Mouse (Mus musculus): ENCODE data around the gene Mprip. TPM values are rescaled to one million over a fixed set of nuclear protein-coding genes. Genes with fewer than 3 reads are reported as not detected.

Gene Mprip
- polyA plus RNA-seq, 1 experiment from 2014 or later, result 80.4 TPM

GRCm38 (mm10) chr11:59793390-59793789 lies 132.3 kb downstream of the Mprip start:
- ATAC-seq (ENCODE audit: low read depth), result no peak
- H3K27me3 ChIP-seq (replicated peaks; ENCODE audit: control insufficient read depth, insufficient read depth, low read length), result no peaks in the 10 kb centered on the region
- H3K9me3 ChIP-seq (ENCODE audit: control insufficient read depth, low read length), result no peaks in the 10 kb centered on the region
- no peak overlapping the region for H3K9ac ChIP-seq (ENCODE audit: low read depth, low read length)
- H3K4me2 ChIP-seq (ENCODE audit: low read depth, low read length), result no peak overlapping the region
- no peak overlapping the region for H3K4me3 ChIP-seq (ENCODE audit: low read depth, low read length)
- no peaks in the 10 kb centered on the region for H3K4me1 ChIP-seq (ENCODE audit: control insufficient read depth, insufficient read depth, low read length)
- 94% methylated on average over 6 of the region's 6 CpGs for WGBS
- no peak overlapping the region for H3K27ac ChIP-seq (replicated peaks; ENCODE audit: low read depth, low read length)
- DNase-seq (ENCODE audit: low spot score), result no peak
- peaks cover 74% of the 10 kb centered on the region for H3K36me3 ChIP-seq (ENCODE audit: control insufficient read depth, insufficient read depth, low read length)

GRCm38 (mm10) chr11:59800412-59800811 lies 139.3 kb downstream of the Mprip start:
- Histone ChIP-seq H3K9me3 (ENCODE audit: control insufficient read depth, low read length) (no peaks in the 10 kb centered on the region), H3K36me3 (ENCODE audit: control insufficient read depth, insufficient read depth, low read length) (peaks cover 98% of the 10 kb centered on the region), H3K9ac (ENCODE audit: low read depth, low read length) (no peak overlapping the region), H3K27ac (replicated peaks; ENCODE audit: low read depth, low read length) (no peak overlapping the region), H3K4me3 (ENCODE audit: low read depth, low read length) (no peak overlapping the region), H3K4me1 (ENCODE audit: control insufficient read depth, insufficient read depth, low read length) (no peaks in the 10 kb centered on the region), H3K4me2 (ENCODE audit: low read depth, low read length) (no peak overlapping the region), H3K27me3 (replicated peaks; ENCODE audit: control insufficient read depth, insufficient read depth, low read length) (no peaks in the 10 kb centered on the region)
- ATAC-seq (ENCODE audit: low read depth) (no peak), DNase-seq (ENCODE audit: low spot score) (no peak)
- WGBS, result 93% methylated on average over 10 of the region's 10 CpGs

- Histone ChIP-seq H3K4me2 (ENCODE audit: low read depth, low read length) (no peak overlapping the region), H3K9ac (ENCODE audit: low read depth, low read length) (no peak overlapping the region), H3K36me3 (ENCODE audit: control insufficient read depth, insufficient read depth, low read length) (peaks cover 98% of the 10 kb centered on the region), H3K4me1 (ENCODE audit: control insufficient read depth, insufficient read depth, low read length) (no peaks in the 10 kb centered on the region), H3K4me3 (ENCODE audit: low read depth, low read length) (no peak overlapping the region), H3K9me3 (ENCODE audit: control insufficient read depth, low read length) (no peaks in the 10 kb centered on the region), H3K27ac (replicated peaks; ENCODE audit: low read depth, low read length) (no peak overlapping the region), H3K27me3 (replicated peaks; ENCODE audit: control insufficient read depth, insufficient read depth, low read length) (no peaks in the 10 kb centered on the region)
- DNase-seq (ENCODE audit: low spot score) (no peak), ATAC-seq (ENCODE audit: low read depth) (no peak)
- 94% methylated on average over 5 of the region's 8 CpGs for WGBS
Measured at GRCm38 (mm10) chr11:59801881-59802280, 140.8 kb downstream of the Mprip start.

- peaks cover 3% of the 10 kb centered on the region for H3K4me1 ChIP-seq (ENCODE audit: control insufficient read depth, insufficient read depth, low read length)
- ATAC-seq (ENCODE audit: low read depth), result no peak
- H3K27me3 ChIP-seq (replicated peaks; ENCODE audit: control insufficient read depth, insufficient read depth, low read length), result no peaks in the 10 kb centered on the region
- H3K9me3 ChIP-seq (ENCODE audit: control insufficient read depth, low read length), result no peaks in the 10 kb centered on the region
- H3K9ac ChIP-seq (ENCODE audit: low read depth, low read length), result no peak overlapping the region
- no peak overlapping the region for H3K4me2 ChIP-seq (ENCODE audit: low read depth, low read length)
- WGBS, result 85% methylated on average over 14 of the region's 14 CpGs
- peak; percentile 48 for DNase-seq (ENCODE audit: low spot score)
- H3K27ac ChIP-seq (replicated peaks; ENCODE audit: low read depth, low read length), result no peak overlapping the region
- H3K36me3 ChIP-seq (ENCODE audit: control insufficient read depth, insufficient read depth, low read length), result peaks cover 92% of the 10 kb centered on the region
- H3K4me3 ChIP-seq (ENCODE audit: low read depth, low read length), result no peak overlapping the region
Measured at GRCm38 (mm10) chr11:59803516-59803915, 142.4 kb downstream of the Mprip start.

- H3K36me3 ChIP-seq (ENCODE audit: control insufficient read depth, insufficient read depth, low read length), result peaks cover 81% of the 10 kb centered on the region
- peaks cover 8% of the 10 kb centered on the region for H3K4me1 ChIP-seq (ENCODE audit: control insufficient read depth, insufficient read depth, low read length)
- no peaks in the 10 kb centered on the region for H3K9me3 ChIP-seq (ENCODE audit: control insufficient read depth, low read length)
- ATAC-seq (ENCODE audit: low read depth), result no peak
- H3K27me3 ChIP-seq (replicated peaks; ENCODE audit: control insufficient read depth, insufficient read depth, low read length), result no peaks in the 10 kb centered on the region
- H3K9ac ChIP-seq (ENCODE audit: low read depth, low read length), result no peak overlapping the region
- 91% methylated on average over 22 of the region's 22 CpGs for WGBS
- no peak overlapping the region for H3K27ac ChIP-seq (replicated peaks; ENCODE audit: low read depth, low read length)
- DNase-seq (ENCODE audit: low spot score), result no peak
- no peak overlapping the region for H3K4me3 ChIP-seq (ENCODE audit: low read depth, low read length)
- no peak overlapping the region for H3K4me2 ChIP-seq (ENCODE audit: low read depth, low read length)
Measured at GRCm38 (mm10) chr11:59804409-59805110, 143.5 kb downstream of the Mprip start.

GRCm38 (mm10) chr11:59805256-59805655 lies 144.2 kb downstream of the Mprip start:
- Histone ChIP-seq H3K9ac (ENCODE audit: low read depth, low read length) (no peak overlapping the region), H3K36me3 (ENCODE audit: control insufficient read depth, insufficient read depth, low read length) (peaks cover 74% of the 10 kb centered on the region), H3K4me3 (ENCODE audit: low read depth, low read length) (no peak overlapping the region), H3K27me3 (replicated peaks; ENCODE audit: control insufficient read depth, insufficient read depth, low read length) (no peaks in the 10 kb centered on the region), H3K4me2 (ENCODE audit: low read depth, low read length) (no peak overlapping the region), H3K9me3 (ENCODE audit: control insufficient read depth, low read length) (no peaks in the 10 kb centered on the region), H3K4me1 (ENCODE audit: control insufficient read depth, insufficient read depth, low read length) (peaks cover 8% of the 10 kb centered on the region), H3K27ac (replicated peaks; ENCODE audit: low read depth, low read length) (no peak overlapping the region)
- ATAC-seq (ENCODE audit: low read depth), result no peak
- WGBS, result 83% methylated on average over 1 of the region's 1 CpGs
- peak; percentile 45 for DNase-seq (ENCODE audit: low spot score)

GRCm38 (mm10) chr11:59805656-59806055 lies 144.6 kb downstream of the Mprip start:
- Histone ChIP-seq H3K9me3 (ENCODE audit: control insufficient read depth, low read length) (no peaks in the 10 kb centered on the region), H3K4me1 (ENCODE audit: control insufficient read depth, insufficient read depth, low read length) (peaks cover 10% of the 10 kb centered on the region), H3K4me2 (ENCODE audit: low read depth, low read length) (no peak overlapping the region), H3K4me3 (ENCODE audit: low read depth, low read length) (no peak overlapping the region), H3K27me3 (replicated peaks; ENCODE audit: control insufficient read depth, insufficient read depth, low read length) (no peaks in the 10 kb centered on the region), H3K36me3 (ENCODE audit: control insufficient read depth, insufficient read depth, low read length) (peaks cover 70% of the 10 kb centered on the region), H3K9ac (ENCODE audit: low read depth, low read length) (no peak overlapping the region), H3K27ac (replicated peaks; ENCODE audit: low read depth, low read length) (no peak overlapping the region)
- WGBS, result 83% methylated on average over 2 of the region's 2 CpGs
- ATAC-seq (ENCODE audit: low read depth), result no peak
- DNase-seq (ENCODE audit: low spot score), result no peak

- no peak for ATAC-seq (ENCODE audit: low read depth)
- Histone ChIP-seq H3K9me3 (ENCODE audit: control insufficient read depth, low read length) (no peaks in the 10 kb centered on the region), H3K9ac (ENCODE audit: low read depth, low read length) (peak overlapping the region; percentile 92), H3K4me2 (ENCODE audit: low read depth, low read length) (peak overlapping the region; percentile 92), H3K4me1 (ENCODE audit: control insufficient read depth, insufficient read depth, low read length) (peaks cover 15% of the 10 kb centered on the region), H3K36me3 (ENCODE audit: control insufficient read depth, insufficient read depth, low read length) (peaks cover 44% of the 10 kb centered on the region), H3K27me3 (replicated peaks; ENCODE audit: control insufficient read depth, insufficient read depth, low read length) (no peaks in the 10 kb centered on the region), H3K4me3 (ENCODE audit: low read depth, low read length) (peak overlapping the region; percentile 65), H3K27ac (replicated peaks; ENCODE audit: low read depth, low read length) (peak overlapping the region; percentile 96; the same call in 1 of the 2 replicates)
- 57% methylated on average over 14 of the region's 14 CpGs for WGBS
- DNase-seq (ENCODE audit: low spot score), result no peak
Measured at GRCm38 (mm10) chr11:59808170-59808960, 147.3 kb downstream of the Mprip start.
